Mouse (Mus musculus): ENCODE measurements around the gene Shmt2.

GRCm38 (mm10) chr10:127548236-127548635 lies 26.0 kb upstream of the Shmt2 start:
- TF ChIP-seq POLR2A (IDR thresholded peaks at IDR 0.05; ENCODE audit: low read depth, low read length) (no peak), CTCF (IDR thresholded peaks at IDR 0.05; ENCODE audit: borderline replicate concordance, insufficient read depth, low read length) (no peak)

Data from embryonic fibroblast, embryonic 13.5 days (primary cell).